Mouse (Mus musculus) intestine, embryonic 14.5 days (tissue): Measurements from ENCODE around the gene Zfp809. TPM values are rescaled to one million over a fixed set of nuclear protein-coding genes. Genes with fewer than 3 reads are reported as not detected.

Source experiments
- ATAC-seq: fragments of 200-750 bp; cut with Nextera tagmentation; replicated peaks from 2 replicates; pipeline ENCODE4 v1.8.0; 2017; ENCODE audit warnings: low read depth, moderate number of reproducible peaks, moderate TSS enrichment, moderate library complexity; ENCODE audit not compliant: low FRiP score, low TSS enrichment
- DNase-seq: peaks from one replicate; pipeline ENCODE4 v3.0.0-alpha.2; 2018; ENCODE audit warnings: low spot score
- H3K27ac ChIP-seq: fragments of 300-500 bp; sonication (generic); 2 replicates; pipeline ENCODE4 v1.5.1; 2014; ENCODE audit warnings: low read depth, mild to moderate bottlenecking, control low read depth
- H3K27me3 ChIP-seq: fragments of 300-500 bp; sonication (generic); replicated peaks from 2 replicates; pipeline ENCODE4 v1.6.1; 2014; ENCODE audit warnings: low read length, control low read depth; ENCODE audit not compliant: control insufficient read depth, insufficient read depth
- H3K36me3 ChIP-seq: fragments of 300-500 bp; sonication (generic); 2 replicates; pipeline ENCODE4 v1.6.1; 2014; ENCODE audit warnings: low read length, control low read depth; ENCODE audit not compliant: control insufficient read depth, insufficient read depth
- H3K4me1 ChIP-seq: fragments of 300-500 bp; sonication (generic); replicated peaks from 2 replicates; pipeline ENCODE4 v1.6.1; 2014; ENCODE audit warnings: low read length, control low read depth, mixed read lengths; ENCODE audit not compliant: control insufficient read depth, insufficient read depth
- H3K4me2 ChIP-seq: fragments of 300-500 bp; sonication (generic); 2 replicates; pipeline ENCODE4 v1.6.1; 2014; ENCODE audit warnings: low read length
- H3K4me3 ChIP-seq: fragments of 300-500 bp; sonication (generic); 2 replicates; pipeline ENCODE4 v1.5.1; 2014; ENCODE audit warnings: low read depth, low read length, control low read depth, mixed read lengths
- H3K9ac ChIP-seq: fragments of 300-500 bp; sonication (generic); 2 replicates; pipeline ENCODE4 v1.6.1; 2014; ENCODE audit warnings: mild to moderate bottlenecking, low read length
- H3K9me3 ChIP-seq: fragments of 300-500 bp; sonication (generic); 2 replicates; pipeline ENCODE4 v1.6.1; 2016; ENCODE audit warnings: low read length, control low read depth; ENCODE audit not compliant: control insufficient read depth
- WGBS: fragments of 180-500 bp; shearing (Covaris S2); extraction: QIAGEN DNeasy Blood & Tissue Kit; methylation state at CpG from one replicate; pipeline ENCODE4 v1.1.7; 2014; 5-methylcytosine and 5-hydroxymethylcytosine counted together
- polyA plus RNA-seq: library from polyadenylated mRNA; unstranded; fragments of >200 nt; fragmentation: Nextera tagmentation; extraction: Ambion mirVana; gene quantifications from 2 replicates; pipeline ENCODE4 v1.2.1, GENCODE M21; 2014

Zfp809 gene
- polyA plus RNA-seq, 1 experiment from 2014 or later, result 23.8 TPM

- ATAC-seq (no peak), DNase-seq (no peak)
- WGBS, result 99% methylated on average over 4 of the region's 4 CpGs
Observed at GRCm38 (mm10) chr9:22256579-22256978, 31.1 kb downstream of the Zfp809 start.

GRCm38 (mm10) chr9:22258784-22259183 is 33.3 kb downstream of the Zfp809 start:
- ATAC-seq (no peak), DNase-seq (no peak)
- Histone ChIP-seq H3K27ac (no peak overlapping the region), H3K27me3 (no peaks in the 10 kb centered on the region), H3K4me1 (no peaks in the 10 kb centered on the region), H3K4me2 (peak overlapping the region; percentile 71), H3K36me3 (peaks cover 12% of the 10 kb centered on the region), H3K4me3 (peak overlapping the region; percentile 52), H3K9me3 (peaks cover 13% of the 10 kb centered on the region; the same call in 1 of the 2 replicates), H3K9ac (peak overlapping the region; percentile 62; the same call in 1 of the 2 replicates)
- WGBS, result 83% methylated on average over 8 of the region's 8 CpGs

More at GRCm38 (mm10) chr9:22256579-22256978, 31.1 kb downstream of the Zfp809 start:
- Histone ChIP-seq H3K36me3 (peaks cover 27% of the 10 kb centered on the region), H3K9me3 (peaks cover 17% of the 10 kb centered on the region; the same call in 1 of the 2 replicates), H3K4me2 (no peak overlapping the region), H3K4me3 (no peak overlapping the region), H3K27me3 (no peaks in the 10 kb centered on the region), H3K27ac (no peak overlapping the region), H3K4me1 (no peaks in the 10 kb centered on the region), H3K9ac (no peak overlapping the region)

- peak; percentile 94 for ATAC-seq
- Histone ChIP-seq H3K36me3 (peaks cover 9% of the 10 kb centered on the region; the same call in 1 of the 2 replicates), H3K9ac (peak within 1 kb of the TSS; percentile 62), H3K9me3 (peaks cover 11% of the 10 kb centered on the region; the same call in 1 of the 2 replicates), H3K27me3 (no peaks in the 10 kb centered on the region), H3K27ac (peak within 1 kb of the TSS; percentile 12; the same call in 1 of the 2 replicates), H3K4me1 (no peaks in the 10 kb centered on the region), H3K4me2 (peak within 1 kb of the TSS; percentile 71), H3K4me3 (peak within 1 kb of the TSS; percentile 52)
- 1% methylated on average over 35 of the region's 35 CpGs for WGBS
- peak; percentile 83 for DNase-seq
Observed at GRCm38 (mm10) chr9:22259184-22260091, 33.9 kb downstream of the Zfp809 start, which contains the start of gene Zfp599. TSS of gene Zfp599 (minus strand) at chr9:22259895.

- no peaks in the 10 kb centered on the region for H3K27me3 ChIP-seq
- H3K36me3 ChIP-seq, result peaks cover 7% of the 10 kb centered on the region; the same call in 1 of the 2 replicates
- H3K4me1 ChIP-seq, result no peaks in the 10 kb centered on the region
- H3K4me3 ChIP-seq, result peak overlapping the region; percentile 52
- peak overlapping the region; percentile 71 for H3K4me2 ChIP-seq
- H3K9me3 ChIP-seq, result peaks cover 8% of the 10 kb centered on the region; the same call in 1 of the 2 replicates
- H3K27ac ChIP-seq, result no peak overlapping the region
- 31% methylated on average over 3 of the region's 3 CpGs for WGBS
- no peak overlapping the region; the same call in 1 of the 2 replicates for H3K9ac ChIP-seq
- DNase-seq, result no peak
- no peak for ATAC-seq
Observed at GRCm38 (mm10) chr9:22260092-22260422, 34.5 kb downstream of the Zfp809 start.

- H3K36me3 ChIP-seq, result no peaks in the 10 kb centered on the region
- H3K9me3 ChIP-seq, result peaks cover 5% of the 10 kb centered on the region; the same call in 1 of the 2 replicates
- DNase-seq, result no peak
- no peak overlapping the region for H3K9ac ChIP-seq
- H3K4me2 ChIP-seq, result no peak overlapping the region
- 75% methylated on average over 1 of the region's 1 CpGs for WGBS
- H3K4me3 ChIP-seq, result no peak overlapping the region
- no peaks in the 10 kb centered on the region for H3K27me3 ChIP-seq
- no peak for ATAC-seq
- H3K4me1 ChIP-seq, result no peaks in the 10 kb centered on the region
- no peak overlapping the region for H3K27ac ChIP-seq
Observed at GRCm38 (mm10) chr9:22261594-22261993, 36.1 kb downstream of the Zfp809 start.

- no peak overlapping the region for H3K27ac ChIP-seq
- no peak overlapping the region for H3K4me3 ChIP-seq
- DNase-seq, result no peak
- no peaks in the 10 kb centered on the region for H3K36me3 ChIP-seq
- 83% methylated on average over 10 of the region's 10 CpGs for WGBS
- H3K9me3 ChIP-seq, result peaks cover 6% of the 10 kb centered on the region; the same call in 1 of the 2 replicates
- H3K4me1 ChIP-seq, result no peaks in the 10 kb centered on the region
- no peaks in the 10 kb centered on the region for H3K27me3 ChIP-seq
- ATAC-seq, result no peak
- H3K4me2 ChIP-seq, result no peak overlapping the region
- H3K9ac ChIP-seq, result no peak overlapping the region
Observed at GRCm38 (mm10) chr9:22262611-22263010, 37.1 kb downstream of the Zfp809 start.

GRCm38 (mm10) chr9:22268886-22269285 is 43.4 kb downstream of the Zfp809 start:
- DNase-seq, result no peak
- H3K27me3 ChIP-seq, result no peaks in the 10 kb centered on the region
- H3K9me3 ChIP-seq, result peaks cover 13% of the 10 kb centered on the region; the same call in 1 of the 2 replicates
- H3K4me1 ChIP-seq, result no peaks in the 10 kb centered on the region
- H3K36me3 ChIP-seq, result no peaks in the 10 kb centered on the region
- H3K27ac ChIP-seq, result no peak overlapping the region
- no peak overlapping the region for H3K4me2 ChIP-seq
- 94% methylated on average over 1 of the region's 1 CpGs for WGBS
- no peak overlapping the region for H3K9ac ChIP-seq
- ATAC-seq, result no peak
- H3K4me3 ChIP-seq, result no peak overlapping the region

- WGBS, result 98% methylated on average over 4 of the region's 4 CpGs
- no peak overlapping the region for H3K27ac ChIP-seq
- peaks cover 73% of the 10 kb centered on the region for H3K9me3 ChIP-seq
Observed at GRCm38 (mm10) chr9:22278733-22279132, 53.2 kb downstream of the Zfp809 start.

More at GRCm38 (mm10) chr9:22278733-22279132, 53.2 kb downstream of the Zfp809 start:
- no peak overlapping the region for H3K4me2 ChIP-seq
- H3K36me3 ChIP-seq, result peaks cover 75% of the 10 kb centered on the region
- no peaks in the 10 kb centered on the region for H3K27me3 ChIP-seq
- no peak for DNase-seq
- no peak overlapping the region for H3K4me3 ChIP-seq
- H3K9ac ChIP-seq, result no peak overlapping the region
- no peaks in the 10 kb centered on the region for H3K4me1 ChIP-seq
- ATAC-seq, result no peak
